Mouse (Mus musculus) CD4-positive naive resting alpha-beta T cell, adult 57 days (primary cell): ENCODE results near the gene Tmem108. TPM values are rescaled to one million over a fixed set of nuclear protein-coding genes. Genes with fewer than 3 reads are reported as not detected.

Experiments used
- total RNA-seq: library from RNA; stranded (reverse); gene quantifications from one replicate; pipeline ENCODE4 v1.2.4, GENCODE M21; 2023

Tmem108 gene
- 0.92 TPM for total RNA-seq

GRCm38 (mm10) chr9:103761647-103762084 is at the start of gene Tmem108:
Gene Tmem108 (minus strand): TSS chr9:103761837.

GRCm38 (mm10) chr9:103480044-103480576 is 281.5 kb downstream of the Tmem108 start, which contains the start of gene Bfsp2:
Gene Bfsp2 (minus strand): TSS chr9:103480420.

Other genes with a start within 250 kb of the Tmem108 start
- gene Nphp3, start 240.7 kb upstream of the Tmem108 start, total RNA-seq: 3.2 TPM